Mouse (Mus musculus) thymus, postnatal 10 days (tissue): Measurements from ENCODE around the gene Heyl.

Experiments
- DNase-seq, 2 experiments: peaks; one replicate each; pipeline ENCODE4 v3.0.0; 2021; ENCODE audit warnings: low spot score in 2 of 2

Gene Heyl

DNA sequence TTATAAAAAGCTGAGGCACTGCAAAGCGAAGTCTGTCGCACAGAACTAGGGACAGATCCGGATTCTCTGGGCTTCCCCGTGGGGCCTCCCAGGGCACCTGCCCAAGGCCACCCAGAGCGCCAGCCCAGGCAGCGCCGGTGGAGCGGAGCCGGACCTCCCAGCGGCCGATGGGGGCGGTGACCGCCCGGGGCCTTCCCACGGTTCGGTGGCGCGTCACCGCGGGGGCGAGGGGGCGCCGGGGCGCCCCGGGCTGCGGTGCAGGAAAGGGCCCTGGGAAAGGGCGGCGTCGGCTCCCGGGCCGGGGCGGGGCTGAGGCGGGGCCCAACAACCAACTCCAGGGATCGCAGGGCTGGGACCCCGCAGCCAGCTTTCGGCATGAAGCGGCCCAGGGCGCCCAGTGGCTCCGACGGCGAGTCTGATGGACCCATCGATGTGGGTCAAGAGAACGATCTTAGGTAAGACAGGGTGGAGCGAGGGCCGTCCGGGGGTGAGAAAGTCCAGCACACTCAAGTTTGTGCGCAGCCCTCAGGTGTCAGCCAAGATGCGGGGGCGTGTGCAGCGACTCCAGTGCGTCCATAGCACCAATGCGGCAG, at the start of gene Heyl:
Gene Heyl (plus strand): TSS at position 65 of the 593 bp plus-strand sequence.
- DNase-seq: peak in 1 of 2 experiments; percentile 14

DNA sequence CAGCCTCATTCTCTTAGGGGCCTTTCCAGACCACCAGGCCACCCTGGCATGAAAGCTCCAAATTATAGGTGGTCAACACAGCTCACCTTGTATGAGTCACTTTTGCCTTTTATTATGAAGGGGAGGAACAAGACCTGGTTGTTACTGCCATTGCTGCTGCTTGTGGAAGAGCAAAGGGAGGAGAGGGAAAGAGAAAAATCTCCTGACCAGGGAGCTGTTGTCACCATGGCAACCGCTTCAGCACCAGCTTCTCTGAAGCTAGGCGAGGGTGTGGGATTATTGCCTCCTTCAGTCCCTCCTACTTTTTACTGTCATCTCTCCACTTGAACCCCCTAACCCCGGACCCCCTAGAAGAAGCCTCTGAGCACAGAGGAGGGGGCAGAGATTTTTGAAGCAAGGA, 48.5 kb upstream of the Heyl start:
- DNase-seq: no peak

DNA sequence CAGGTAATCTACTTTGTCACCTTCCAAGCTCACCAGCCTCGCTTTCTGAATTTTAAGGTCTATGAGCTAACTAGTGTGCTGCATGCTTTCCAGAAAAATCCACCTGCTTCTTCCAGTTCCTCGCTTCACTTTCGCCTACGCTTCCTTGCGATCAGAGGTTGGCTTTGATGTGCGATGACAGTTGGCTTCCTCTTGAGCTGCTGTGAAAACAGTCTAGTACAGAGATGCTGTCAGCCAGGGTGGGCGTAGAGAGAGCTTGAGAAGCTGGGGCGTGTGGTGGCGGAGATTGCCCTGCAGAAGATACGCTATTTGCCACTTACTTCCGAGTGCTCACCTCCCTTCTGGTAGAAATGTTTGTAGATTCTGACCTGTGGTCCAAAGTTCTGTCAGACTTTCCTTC, 41.0 kb upstream of the Heyl start:
- DNase-seq: no peak

DNA sequence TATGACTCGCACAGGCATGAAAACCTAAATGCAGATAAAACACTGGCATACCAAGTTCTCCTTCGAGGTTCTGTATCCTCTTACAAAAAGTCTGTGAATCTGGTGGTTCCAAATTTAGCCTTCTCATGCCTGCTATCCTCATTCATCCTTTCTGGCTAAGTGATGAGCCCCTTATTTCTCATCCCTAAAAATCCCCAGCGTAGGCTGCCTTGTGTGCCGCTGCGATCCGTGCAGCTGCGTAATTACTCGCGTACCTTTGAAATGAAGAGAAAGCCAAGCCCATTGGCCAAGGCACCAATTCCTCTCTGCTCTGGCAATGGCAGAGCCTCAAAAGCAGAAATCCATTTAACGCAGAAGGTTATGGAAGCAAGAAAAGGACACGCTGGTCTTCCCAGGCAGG, 39.6 kb upstream of the Heyl start:
- no peak for DNase-seq

DNA sequence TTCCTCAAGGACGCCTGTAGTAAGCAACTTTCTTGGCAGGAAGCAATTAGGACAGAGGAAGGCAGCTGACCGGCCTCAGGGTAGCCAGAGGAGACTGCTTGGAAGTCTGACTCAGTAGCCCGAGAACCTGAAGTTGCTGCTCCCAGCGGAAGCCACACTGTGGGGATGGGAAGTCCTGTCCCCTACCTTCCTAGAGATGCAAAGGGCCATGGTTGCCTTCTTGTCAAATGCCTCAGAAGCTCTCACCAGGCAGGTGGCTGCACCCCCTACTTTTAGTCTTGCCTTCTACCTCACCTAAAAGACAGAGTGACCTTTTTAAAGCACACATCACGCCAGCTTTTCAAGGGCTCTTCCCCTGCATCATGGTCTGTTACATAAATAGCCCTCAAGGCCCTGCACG, 36.7 kb upstream of the Heyl start:
- DNase-seq: no peak

DNA sequence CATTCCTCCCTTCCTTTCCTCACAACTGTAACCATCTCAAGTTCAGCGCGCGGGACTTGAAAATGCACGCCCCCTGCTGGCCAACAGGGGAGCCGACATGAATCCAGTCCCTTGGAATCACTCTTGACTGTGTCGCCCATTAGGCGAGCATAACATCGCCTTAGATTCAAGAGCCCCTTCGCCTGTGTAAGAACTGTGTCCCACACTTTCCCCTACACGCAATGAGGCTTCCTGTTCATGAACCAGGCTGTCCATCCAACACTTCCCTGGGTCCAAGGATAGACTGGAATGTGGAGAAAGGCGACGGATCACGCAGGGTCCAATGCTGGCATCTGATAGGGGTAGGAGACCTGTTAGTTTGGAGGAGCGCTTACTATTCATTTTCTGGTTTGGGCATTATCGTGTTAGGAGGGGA, 32.6 kb upstream of the Heyl start:
- DNase-seq: peak; percentile 12 to 61

DNA sequence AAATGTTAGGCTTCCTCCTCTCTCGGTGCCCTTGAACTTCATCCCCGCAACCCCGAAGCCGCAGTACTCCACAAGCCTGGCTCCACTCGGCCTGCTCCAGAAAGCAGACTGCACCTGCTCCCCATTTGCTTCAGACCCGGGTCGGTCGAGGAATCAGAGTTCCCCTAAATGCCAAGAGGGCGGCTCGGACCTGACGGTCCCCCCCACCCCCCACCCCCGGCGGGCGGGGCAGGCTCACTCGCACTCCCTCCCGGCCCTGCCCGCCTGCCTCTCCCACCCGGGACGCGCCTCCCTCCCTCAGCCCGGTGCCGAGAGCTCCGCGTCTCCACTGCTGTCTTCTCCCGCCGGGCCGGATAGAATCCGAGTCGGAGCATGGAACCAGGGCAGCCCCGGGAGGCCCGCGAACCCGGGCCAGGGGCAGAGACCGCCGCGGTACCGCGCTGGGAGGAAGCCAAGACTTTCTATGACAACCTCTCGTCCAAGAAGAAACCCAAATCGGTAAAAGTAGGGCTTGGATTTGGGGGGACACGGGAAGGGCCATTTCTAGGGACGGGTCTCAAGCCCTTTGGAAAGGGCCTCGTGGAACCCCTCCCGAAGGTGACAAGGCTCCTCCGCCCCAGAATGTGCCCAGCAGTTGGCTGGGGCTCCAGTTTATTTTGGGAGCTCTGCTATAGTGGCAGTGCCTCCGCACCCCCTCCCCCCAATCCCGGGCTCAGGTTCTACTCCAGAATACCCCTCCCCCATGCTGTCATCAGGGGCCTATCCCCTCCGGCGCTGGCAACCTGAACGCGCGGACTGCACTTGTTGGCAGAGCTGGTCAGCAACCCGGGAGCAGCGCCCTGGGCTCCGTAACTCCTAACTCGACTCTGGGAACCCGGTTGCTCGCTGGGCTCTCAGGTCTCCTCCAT, 31.9 kb upstream of the Heyl start, which contains the start of gene Nt5c1a:
Gene Nt5c1a (plus strand): TSS at position 319 of the 908 bp plus-strand sequence.
- no peak for DNase-seq

DNA sequence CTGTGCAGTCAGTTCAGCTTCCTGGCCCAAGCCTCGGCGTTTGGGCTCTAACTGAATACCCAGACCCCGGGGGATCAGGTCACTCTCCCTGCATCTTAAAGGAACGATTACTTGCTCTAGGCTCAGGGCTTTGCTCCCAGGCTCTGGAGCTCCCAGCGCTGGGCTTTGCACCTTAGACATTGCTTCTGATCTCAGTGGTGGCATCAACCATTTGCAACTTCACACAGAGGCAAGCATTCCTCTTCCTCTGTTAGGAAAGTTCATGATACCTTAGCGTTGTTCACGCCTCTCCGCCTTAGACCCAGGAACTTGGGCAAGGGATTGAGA, 31.3 kb upstream of the Heyl start:
- no peak for DNase-seq

DNA sequence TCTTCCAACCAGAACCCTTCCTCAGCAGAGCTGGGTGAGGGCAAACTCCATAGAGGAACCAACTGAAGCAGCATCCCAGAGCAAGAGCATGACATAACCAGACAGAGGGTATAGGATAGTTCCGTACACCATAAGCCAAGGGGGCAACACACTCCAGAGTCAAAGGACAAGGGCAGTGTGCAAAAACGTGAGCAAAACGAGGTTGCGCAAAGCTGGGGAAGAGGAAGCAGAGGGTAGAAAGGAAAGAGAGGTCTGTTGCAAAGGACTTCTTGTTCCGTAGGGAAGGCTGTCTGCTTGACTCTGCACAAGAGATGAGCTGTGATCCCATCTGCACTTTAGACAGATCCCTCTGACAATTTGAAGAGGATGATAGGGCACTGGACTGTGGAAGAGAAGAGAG, 26.0 kb upstream of the Heyl start:
- no peak for DNase-seq

DNA sequence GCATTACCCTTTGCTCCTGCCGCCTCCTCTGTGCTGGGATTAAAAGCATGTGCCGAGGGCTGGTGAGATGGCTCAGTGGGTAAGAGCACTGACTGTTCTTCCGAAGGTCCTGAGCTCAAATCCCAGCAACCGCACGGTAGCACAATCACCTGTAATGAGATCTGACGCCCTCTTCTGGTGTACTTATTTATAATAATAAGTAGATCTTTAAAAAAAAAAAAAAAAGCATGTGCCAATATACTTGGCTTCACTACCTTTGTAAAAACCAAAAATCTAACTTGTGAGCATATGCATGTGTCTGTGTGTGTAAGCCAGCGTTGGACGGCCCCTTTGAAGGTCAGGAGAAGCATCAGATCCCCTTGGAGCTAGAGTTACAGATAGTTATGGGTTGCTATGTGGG, 22.4 kb upstream of the Heyl start:
- no peak for DNase-seq

DNA sequence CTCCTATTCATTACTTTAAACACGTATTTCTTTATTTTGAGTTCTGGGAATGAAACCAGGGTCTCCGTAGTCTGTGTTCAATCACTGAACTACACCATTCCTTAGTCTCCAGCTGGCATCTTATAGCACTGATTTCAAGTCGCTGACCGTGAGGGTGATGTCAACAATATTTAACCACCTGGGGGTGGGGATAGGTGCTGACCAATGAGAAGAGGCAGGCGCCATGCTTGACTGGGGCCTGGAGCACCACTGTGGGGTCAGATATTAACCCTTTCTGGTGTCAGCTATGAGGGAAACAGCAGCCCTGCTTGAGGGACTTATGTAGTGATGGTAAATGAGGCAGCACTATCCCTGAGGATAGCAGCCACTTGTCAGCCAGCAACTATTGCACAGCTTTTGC, 21.9 kb upstream of the Heyl start:
- no peak for DNase-seq

DNA sequence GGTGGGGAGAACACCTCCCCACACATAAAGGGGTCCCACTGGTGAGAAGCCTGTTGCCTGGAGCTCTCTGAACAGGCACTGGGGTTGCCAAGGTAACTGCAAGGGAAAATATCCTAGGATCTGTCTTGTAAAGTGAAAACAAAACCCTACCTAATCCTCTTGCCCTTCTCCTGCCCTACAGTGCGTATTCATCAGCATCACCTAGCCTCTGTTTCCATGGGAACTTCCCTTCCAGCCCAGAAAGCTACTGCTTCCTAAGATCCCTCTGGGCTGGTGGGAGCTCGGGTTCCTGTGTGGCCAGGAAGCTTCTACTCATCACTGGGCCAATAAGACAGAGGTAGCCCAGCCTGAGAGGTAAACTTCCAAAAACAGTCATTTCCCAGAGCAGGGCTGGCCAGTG, 21.0 kb upstream of the Heyl start:
- DNase-seq: no peak

DNA sequence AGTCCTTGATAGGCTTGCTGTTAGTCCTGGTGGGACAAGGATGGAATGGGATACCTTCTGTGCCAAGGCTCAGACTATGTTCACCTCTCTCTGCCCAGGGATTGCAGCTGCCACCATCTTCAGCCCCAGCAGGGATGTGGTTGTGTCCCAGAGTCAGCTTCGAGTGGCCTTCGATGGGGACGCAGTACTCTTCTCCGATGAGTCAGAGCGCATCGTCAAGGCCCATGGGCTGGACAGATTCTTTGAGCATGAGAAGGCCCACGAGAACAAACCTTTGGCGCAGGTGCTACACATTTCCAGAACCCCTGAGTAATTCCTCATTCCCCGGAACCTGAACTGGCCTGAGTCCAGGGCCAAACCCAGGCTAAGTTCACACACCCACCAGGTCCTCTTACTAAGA, 19.4 kb upstream of the Heyl start:
- DNase-seq: no peak

DNA sequence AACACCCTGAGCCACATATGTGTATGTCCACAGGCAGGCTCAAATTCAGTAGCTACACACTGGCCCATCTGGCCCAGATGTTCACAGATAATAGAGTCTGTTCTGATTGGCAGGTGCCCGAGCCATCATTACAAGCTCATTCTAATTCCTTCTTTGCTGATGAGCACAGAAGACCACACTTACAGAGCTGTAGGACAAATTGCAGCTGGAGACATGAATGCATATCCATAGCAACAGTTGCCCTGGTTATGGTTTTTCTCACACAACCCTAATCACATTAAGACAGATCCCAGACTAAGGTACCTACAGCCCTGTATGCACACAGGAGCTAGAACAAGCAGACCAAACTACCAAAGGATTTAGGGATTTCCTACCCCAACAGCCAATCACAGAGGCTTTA, 18.0 kb upstream of the Heyl start:
- no peak for DNase-seq

DNA sequence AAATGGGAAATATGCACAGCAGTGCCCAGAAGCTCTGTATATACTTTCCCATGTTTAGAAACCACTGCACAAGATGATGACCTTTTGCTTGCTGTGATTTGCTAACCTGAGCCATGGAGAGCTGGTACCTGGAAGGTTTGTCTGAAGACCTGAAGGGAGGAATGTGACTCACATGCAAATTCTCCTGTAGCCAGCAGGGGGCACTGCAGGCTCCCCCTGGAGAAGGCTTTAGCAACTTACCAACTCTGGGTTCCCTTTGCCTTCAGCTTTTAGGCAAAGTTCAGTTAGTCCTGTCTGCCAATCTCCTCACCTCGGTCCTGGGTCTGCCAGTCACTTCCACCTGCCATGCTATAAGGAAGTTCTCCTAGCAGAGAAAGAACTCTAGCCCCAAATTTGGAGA, 16.6 kb upstream of the Heyl start:
- peak in 1 of 2 experiments; percentile 39 for DNase-seq

DNA sequence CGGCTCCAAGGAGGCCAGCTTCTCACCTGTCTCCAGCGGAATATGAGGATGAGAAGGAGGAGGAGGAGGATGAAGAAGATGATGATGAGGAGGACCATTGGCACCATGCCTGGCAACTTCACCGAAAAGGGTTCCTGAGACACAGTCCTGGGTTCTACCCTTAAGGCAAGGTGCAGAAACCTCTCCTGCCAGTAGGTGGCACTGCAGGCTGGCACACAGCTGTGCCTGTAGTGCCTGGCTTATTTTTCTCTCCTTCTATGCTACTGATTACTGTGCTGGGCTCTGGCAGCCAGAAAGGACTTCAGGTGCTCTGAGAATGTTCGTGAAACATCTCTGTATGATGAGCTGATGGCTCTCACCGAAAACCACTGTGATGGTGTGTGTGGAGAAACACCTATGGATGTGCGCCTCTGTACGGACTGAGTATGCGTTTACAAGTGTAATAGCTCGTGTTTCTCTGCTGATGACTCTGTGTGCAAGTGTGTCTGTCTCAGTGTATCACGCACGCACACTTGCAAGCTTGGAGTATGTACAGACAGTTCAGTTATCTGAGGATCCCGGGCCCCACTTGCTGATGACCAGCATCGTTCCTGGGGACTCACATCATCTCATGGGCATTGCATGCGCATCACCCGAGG, 13.5 kb upstream of the Heyl start:
- peak; percentile 35 to 72 for DNase-seq

DNA sequence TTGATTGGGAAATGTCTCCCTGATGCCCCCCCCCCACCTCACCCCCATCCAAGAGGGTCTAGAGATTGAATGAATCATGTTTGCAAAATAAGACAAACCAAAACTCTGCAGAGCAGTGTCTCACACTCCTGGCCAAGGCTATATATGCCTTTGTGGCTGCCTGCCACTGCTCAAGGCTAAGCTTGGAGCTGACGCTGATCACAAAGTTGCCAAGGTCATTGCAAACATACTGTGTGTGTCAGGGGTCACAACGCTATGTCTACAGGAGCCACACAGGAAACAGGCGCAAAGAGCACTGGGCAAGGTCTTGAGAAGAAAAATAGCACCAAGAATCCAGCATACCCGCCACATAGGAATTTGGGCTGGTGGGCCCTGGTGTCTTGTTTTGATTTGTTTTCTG, 12.7 kb upstream of the Heyl start:
- no peak for DNase-seq

DNA sequence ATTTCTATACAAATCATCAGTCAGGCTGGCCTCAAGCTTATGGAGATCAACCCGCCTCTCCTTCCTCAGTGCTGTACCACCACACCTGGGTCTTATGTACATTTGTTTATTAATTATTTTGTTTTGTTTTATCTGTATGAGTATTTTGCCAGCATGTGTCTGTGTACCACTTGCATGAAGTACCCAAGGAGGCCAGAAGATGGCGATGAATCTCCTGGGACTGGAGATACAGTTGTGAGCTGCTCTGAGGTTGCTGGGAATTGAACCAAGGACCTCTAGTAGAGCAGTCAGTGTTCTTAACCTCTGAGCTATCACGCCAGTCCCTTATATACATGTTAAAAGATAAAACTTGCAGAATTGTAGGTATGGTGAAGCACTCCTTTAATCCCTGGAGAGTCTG, 10.0 kb upstream of the Heyl start:
- DNase-seq: peak in 1 of 2 experiments; percentile 33

DNA sequence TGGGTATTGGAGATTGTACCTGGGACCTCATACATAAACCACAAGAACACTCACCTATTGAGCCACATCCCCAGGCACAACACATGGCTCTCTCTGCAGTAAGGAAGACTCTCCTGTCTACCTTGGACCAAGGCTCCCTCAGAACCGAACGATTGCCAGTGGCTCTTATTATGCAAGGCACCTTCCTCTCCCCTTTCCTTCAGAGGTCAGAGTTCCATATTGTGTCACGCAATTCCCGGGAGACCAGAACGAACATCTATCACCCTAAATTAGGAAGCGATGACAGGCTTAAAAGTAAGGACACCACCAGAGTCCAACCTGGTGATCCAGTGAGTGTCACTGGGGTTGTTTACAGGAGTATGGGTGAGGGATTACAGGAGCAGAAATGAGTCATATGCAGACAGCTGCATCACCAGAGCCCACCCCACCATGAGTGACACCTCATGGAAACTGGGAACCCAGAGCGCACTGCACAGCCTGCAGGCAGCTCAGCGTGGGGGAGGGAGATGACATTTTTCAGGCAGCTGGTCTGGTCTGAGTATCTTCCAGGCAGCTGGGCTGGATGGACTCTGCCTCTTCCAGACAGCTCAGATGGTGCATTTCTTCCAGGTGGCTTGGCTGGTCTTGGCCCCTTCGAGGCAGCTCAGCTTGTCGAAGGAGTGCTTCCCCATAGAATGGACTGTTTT, 7.5 kb upstream of the Heyl start:
- no peak for DNase-seq

DNA sequence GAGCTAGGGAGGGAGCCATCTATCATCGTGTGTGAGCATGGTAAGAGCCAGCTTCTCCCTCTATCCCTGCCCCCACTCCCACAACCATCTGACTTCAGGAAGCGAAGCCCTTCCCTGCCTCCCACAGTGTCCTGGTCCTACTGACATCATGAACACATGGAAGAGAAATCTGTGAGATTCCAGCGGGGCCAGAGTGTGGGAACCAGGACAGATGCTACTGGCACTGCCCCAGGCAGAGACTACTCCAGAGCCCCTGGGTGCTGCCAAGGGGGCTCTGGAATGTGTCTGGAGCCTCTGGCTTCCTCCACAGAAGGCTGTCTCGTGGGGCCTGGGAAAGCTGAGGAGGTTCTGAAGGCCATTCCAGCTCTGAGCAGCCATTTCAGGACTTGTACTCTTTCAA, 5.6 kb upstream of the Heyl start:
- DNase-seq: no peak

DNA sequence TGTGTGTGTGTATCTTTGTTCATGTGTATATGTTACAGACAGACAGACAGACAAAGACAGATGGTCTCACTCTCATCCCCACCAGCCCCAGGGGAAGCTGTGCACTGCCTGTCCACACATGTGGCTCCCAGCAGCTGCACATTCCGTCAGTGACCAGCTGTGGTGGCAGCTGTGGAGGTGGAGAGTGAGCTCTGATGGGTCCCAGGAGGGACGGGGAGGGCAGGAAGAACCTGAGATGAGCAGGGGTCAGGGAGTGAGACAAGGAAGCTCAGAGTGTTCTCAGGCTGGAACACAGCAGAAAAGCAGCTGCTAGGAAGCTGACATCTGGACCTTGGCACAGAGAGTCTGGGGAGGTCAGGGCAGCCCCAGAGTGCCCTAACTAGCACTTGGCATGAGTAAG, 5.1 kb upstream of the Heyl start:
- no peak for DNase-seq

DNA sequence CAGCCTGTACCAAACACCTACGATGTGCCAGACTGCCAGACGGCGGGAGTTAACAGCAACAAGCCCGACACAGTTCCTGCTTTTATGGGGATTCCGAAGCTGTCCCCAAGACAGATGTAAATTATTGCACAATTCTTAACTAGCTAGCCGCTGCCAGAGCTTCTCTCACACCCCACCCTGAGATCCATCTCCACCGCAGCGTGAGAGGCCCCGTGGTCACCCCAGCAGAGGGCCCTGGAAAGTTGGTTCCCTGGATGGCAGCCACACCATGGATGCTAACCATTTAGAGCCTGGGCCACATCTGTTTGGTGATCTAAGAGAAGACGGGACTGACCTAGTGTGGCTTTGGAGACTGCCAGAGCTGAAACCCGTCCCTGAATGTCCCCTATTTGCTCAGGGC, 4.2 kb upstream of the Heyl start:
- DNase-seq: no peak
